Mouse (Mus musculus): ENCODE results near the gene Gm47283.
"Not testable (repeated sequence)": the region's sequence is repeated elsewhere in the genome, so short reads cannot be mapped to it uniquely, and the experiment has no call there.

- TF ChIP-seq CTCF, EP300 (IDR thresholded peaks at IDR 0.05; ENCODE audit: low read depth): not testable (repeated sequence)
These were observed 41.3 kb upstream of the Gm47283 start for GRCm38 (mm10) chrY:90743053-90743810.

Data from heart, postnatal 0 days (tissue).